Mouse (Mus musculus) megakaryocyte, embryonic 14.5 days (primary cell): ENCODE data around the gene Trmt5.

Experiments
- FLI1 ChIP-seq: IDR thresholded peaks from 2 replicates; pipeline ENCODE4 v1.6.1; 2012; ENCODE audit warnings: low read length, inconsistent platforms, mixed read lengths
- GATA1 ChIP-seq: IDR thresholded peaks from 3 replicates; pipeline ENCODE4 v1.6.1; 2012; ENCODE audit warnings: mixed read lengths, low read length, inconsistent platforms, borderline replicate concordance

GRCm38 (mm10) chr12:73231552-73231951, 55.0 kb downstream of the Trmt5 start:
- TF ChIP-seq GATA1 (no peak), FLI1 (no peak)
